Mouse (Mus musculus) CD8-positive naive resting alpha-beta T cell, adult 57 days (primary cell): ENCODE data around the gene Syt10. TPM values are rescaled to one million over a fixed set of nuclear protein-coding genes. Genes with fewer than 3 reads are reported as not detected.

Experiments used
- total RNA-seq: library from RNA; stranded (reverse); gene quantifications from one replicate; pipeline ENCODE4 v1.2.4, GENCODE M21; 2023

The Syt10 gene
- total RNA-seq: not detected

GRCm38 (mm10) chr15:89841364-89842017 is at the start of gene Syt10:
Syt10 (minus strand) TSS chr15:89841860.

Other genes starting within 250 kb of the Syt10 start
- 1.1 TPM for gene Rabl2, start 249.9 kb downstream of the Syt10 start, total RNA-seq